Mouse (Mus musculus) yolk sac, embryonic 10.5 days (tissue): ENCODE measurements around the gene Zfp950.

Experiments used
- DNase-seq: peaks from one replicate; pipeline ENCODE4 v3.0.0-alpha.2; 2017; ENCODE audit warnings: low spot score

The Zfp950 gene

DNA sequence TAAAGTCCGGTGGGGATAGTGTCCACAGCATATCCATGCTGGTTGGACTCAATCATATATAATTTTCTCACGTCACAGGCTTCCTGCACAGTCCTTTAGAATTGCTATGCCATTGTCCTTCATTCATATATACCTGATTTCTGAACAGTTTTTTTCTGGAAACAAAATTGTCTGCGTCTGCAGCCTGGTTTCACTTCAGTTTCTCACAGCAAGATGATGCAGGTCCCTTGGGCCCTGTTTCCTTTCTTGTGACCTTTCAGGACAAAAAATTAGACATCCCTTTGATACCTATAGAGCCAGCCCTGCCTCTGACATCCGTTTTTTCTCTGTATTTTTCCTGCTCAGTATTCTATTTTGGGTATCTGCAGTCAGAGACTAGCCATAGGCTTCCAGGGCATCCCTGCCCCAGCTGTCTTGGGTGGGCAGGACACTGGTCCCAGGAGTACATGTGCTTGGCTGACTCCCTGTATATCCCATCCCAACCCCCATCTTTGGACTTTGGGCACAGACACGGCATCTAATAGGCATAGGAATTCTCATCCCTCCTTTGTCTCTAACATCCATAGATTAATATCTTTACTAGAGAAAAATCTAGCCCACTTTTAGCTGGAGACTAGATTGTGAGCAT is 83.7 kb downstream of the Zfp950 start:
- no peak for DNase-seq

DNA sequence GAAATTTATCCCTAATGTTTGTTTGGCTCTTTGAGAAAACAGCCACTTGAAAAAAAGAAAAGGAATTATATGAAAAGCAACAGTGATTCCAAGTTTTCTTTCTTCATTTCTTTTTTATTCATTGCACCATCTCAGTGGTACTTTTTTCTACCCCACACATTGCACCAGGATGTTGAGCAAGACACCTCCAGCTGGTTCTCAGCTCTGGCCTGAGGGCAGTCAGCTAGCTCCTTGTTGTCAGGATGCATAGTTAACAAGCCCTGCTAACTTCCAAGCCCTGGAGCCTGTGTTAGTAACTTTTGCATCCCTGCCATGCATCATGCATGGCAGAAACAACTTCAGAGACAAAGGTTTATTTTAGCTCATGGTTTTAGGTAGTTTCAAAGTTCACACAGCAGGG is 87.9 kb downstream of the Zfp950 start:
- DNase-seq: no peak

DNA sequence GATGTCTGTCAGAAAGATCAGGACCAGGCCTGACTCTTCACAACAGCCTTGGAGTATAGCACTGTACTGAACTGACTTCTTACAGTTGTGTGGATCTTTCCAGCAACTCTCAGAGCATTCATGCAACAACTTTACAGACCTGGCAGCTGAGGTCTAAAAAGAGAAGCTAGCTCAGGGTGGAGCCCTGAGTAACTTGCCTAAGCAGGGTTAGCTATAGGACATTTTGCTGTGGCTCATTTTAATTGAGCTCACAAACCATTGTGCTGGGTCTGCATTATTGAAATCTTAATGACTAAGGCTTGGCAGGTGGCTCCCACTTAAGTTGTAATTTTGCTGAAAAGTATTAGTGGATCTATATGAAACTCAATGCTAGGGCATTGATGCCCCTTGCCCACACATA is 88.6 kb downstream of the Zfp950 start:
- no peak for DNase-seq

DNA sequence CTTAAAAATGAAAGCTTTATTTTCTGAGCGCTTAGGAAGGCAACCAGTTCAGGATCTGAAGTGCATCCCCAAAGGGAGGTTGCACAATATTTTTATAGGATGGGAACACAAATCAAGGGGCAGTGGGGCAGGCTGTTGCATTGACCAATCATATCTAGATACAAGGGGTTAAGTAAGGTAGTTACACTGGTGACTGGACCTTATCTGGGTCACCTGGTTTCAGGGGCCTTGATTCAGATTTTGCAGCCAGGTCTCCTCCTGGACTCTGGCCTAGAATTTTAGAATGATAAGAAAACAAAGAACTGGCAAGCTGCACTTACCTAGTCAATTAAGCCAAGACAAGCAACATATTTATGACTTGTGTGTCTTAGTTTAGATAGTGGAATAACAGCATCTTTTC is 89.5 kb downstream of the Zfp950 start:
- DNase-seq: no peak

DNA sequence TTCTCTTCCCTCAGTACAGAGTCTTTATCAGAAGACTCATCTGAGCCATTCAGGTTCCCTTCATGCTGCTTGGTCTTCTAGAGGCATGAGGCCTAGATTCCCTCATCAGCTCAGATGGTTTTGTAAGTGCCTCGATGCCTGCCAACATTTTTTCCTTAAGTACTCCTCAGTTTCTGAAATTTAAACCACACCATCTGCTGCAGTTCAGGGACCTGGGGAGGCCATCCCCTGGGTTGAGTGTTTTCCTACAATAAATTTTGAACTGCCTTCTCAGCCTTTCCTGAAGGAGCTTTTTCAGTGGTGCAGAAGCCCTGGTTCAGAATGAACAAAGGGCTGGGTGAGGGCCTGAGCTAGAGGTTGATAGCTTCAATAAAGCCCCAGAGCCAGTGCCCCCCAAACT is 91.2 kb downstream of the Zfp950 start:
- DNase-seq: no peak

DNA sequence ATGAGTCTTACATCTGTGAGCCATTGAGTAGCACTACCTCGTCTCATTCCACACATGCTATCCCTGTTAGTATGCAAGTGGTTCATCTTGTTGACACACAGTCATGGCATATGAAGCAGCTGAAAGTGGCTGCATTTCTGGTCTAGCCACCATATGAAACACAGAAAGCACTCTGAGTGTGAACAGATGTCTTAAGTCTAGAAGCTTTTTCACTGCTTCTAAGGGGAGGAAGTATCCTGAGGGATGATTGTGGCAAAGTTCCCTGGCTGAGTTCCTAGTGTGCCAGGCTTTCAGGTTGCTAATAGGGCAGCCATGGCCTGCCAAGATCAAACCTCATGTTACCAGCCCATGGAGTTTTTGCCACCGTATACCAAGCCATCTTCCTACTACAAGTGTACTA is 92.0 kb downstream of the Zfp950 start:
- no peak for DNase-seq

DNA sequence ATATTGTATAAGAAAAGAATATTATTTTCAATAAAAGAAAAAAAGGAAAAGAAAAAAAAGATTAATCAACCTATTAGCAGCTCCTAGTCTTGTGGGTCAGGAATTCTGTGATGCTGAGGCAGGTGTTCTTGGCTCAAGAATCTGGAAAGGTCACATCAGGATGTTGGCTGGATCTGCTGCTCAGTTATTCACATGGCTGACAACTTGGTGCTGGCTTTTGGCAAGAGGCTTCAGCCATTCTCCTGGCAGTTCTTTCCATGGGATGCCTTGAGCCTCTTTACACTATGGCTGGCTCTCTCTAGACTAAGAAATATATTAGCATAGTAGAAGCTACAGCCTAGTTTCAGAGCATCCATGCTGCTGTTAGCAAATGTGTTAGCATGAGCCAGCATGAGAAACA is 101.5 kb downstream of the Zfp950 start:
- DNase-seq: no peak

DNA sequence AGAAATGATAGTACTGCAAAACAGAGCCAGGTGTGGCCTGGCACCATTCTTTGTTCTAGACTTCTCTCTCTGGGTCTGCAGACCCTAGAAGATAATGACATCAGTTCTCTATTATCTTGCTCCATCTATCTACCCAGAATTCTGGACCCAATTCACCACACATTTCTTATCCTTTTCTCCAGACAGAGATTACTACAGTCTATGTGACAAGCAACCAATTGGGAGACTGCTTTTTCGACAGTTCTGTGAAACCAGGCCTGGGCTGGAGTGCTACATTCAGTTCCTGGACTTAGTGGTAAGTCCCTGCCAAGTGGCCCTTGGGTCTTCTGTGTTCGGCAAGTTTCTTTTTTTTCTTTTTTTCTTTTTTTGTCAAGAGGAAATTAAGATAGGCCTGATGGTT is 109.1 kb downstream of the Zfp950 start:
- DNase-seq: no peak

DNA sequence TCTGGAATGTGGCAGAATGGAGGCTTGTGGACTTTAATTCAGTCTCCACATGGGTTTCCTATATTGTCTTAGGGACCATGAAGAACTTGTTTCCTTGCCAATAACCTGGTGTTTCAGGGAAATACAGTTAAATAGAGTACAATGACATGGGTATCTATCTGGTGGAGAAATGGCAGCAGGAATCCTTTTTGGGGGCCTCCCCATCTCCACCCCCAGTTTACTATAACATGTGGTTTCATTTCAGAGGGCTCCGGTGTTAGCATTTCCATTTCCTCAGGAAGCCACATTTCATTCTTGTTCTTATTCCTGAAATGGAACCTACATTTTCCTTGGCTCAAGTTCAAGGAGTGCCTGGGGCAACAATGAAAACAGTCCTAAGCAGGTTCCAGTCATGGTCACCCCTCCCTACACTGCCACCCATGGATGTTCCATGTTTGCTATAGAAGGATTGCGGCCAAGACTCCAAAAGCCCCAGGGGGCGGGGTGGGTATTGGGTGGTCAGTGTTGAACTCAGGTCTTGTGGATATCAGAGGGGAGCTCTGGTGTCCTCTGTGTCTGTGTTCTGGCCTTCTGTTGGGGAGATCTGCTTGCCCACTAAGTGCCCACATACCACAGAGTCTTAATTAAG is 118.6 kb downstream of the Zfp950 start:
- DNase-seq: no peak

DNA sequence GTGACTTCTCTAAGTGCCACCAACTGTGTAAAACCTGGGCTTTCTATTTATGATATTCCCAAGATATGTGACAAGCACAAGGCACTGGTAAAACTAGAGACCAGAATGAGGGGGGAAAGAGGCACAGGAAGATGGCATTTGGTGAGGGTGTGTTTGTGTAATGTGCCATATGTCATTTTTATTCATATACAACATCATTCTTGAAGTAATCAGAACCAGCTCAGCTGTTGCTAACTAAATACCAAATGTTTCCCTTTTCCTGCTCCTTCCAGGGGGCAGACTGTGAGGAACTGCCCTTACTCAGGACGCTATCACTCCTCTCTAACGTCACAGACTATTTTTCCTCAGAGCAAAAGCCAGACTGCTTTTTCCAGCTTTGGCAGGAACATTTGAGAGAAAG is 119.1 kb downstream of the Zfp950 start:
- no peak for DNase-seq

DNA sequence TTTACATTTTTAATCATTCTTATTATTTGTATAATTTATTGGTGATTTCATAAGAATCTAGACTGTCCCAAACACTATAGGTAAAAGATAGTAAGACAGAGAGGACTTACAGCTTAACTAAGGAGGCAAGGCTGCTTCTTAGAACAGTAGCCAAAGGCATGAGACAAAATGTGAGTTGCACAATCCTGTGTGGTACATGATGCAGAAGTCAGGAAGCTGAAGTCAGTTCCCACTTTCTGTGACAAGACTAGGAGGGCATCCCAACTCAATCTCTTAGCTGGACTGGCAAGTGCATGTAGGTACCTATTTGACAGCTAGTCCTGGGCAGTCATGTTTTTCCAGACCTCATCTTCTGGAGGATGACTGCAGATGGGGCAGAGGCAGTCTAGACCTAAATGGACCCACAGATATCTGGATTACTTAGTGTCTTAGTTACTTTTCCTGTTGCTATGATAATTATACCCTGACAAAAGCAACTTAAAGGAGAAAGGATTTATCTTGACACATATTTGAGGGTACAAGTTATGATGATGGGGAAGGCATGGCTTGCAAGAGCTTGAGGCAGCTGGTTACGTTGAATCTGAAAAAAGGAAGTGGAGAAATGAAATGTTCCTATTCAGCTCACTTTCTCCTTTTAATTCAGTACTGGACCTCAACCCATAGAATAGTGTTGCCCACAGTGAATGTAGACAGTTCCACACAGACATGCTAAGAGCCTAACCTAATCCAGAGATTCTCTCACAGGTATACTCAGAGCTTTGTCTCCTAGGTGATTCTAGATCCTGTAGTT is 123.0 kb downstream of the Zfp950 start:
- no peak for DNase-seq

DNA sequence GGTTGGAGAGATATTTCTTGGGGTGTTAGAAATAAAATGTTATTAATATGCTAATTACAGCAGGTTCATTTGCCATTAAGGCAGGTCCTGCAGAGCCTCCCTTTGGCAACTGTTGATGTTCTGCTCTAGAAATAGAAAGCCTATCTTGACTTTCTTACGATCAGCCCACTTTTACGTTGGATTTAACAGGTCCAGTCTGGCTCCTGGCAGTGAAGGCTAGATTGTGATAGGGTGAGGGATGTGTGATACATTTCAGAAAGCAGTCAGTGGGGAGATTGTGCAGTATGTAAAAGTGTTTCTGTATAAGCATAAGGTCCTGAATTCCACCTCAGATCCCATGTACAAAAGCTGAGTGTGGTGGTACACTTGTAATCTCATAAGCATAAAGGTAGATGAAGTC is 131.4 kb downstream of the Zfp950 start:
- DNase-seq: no peak
